Mouse (Mus musculus): ENCODE data around the gene H2afy2. TPM values are rescaled to one million over a fixed set of nuclear protein-coding genes. Genes with fewer than 3 reads are reported as not detected.

H2afy2 gene
- total RNA-seq, 2 experiments from 2014 or later = not detected

GRCm38 (mm10) chr10:61737537-61737936 lies 46.4 kb downstream of the H2afy2 start:
- ATAC-seq (replicated peaks; ENCODE audit: low FRiP score, low TSS enrichment, poor library complexity, severe bottlenecking) = no peak

GRCm38 (mm10) chr10:61736671-61737078 lies 47.3 kb downstream of the H2afy2 start:
- no peak for ATAC-seq (replicated peaks; ENCODE audit: low FRiP score, low TSS enrichment, poor library complexity, severe bottlenecking)

- peak; percentile 68 for ATAC-seq (replicated peaks; ENCODE audit: low FRiP score, low TSS enrichment, poor library complexity, severe bottlenecking)
Observed at GRCm38 (mm10) chr10:61734377-61734776, 49.6 kb downstream of the H2afy2 start.

GRCm38 (mm10) chr10:61730171-61730570 lies 53.8 kb downstream of the H2afy2 start:
- no peak for ATAC-seq (replicated peaks; ENCODE audit: low FRiP score, low TSS enrichment, poor library complexity, severe bottlenecking)

GRCm38 (mm10) chr10:61729181-61729580 lies 54.8 kb downstream of the H2afy2 start:
- ATAC-seq (replicated peaks; ENCODE audit: low FRiP score, low TSS enrichment, poor library complexity, severe bottlenecking) = no peak

GRCm38 (mm10) chr10:61723271-61723670 lies 60.7 kb downstream of the H2afy2 start:
- no peak for ATAC-seq (replicated peaks; ENCODE audit: low FRiP score, low TSS enrichment, poor library complexity, severe bottlenecking)

GRCm38 (mm10) chr10:61722215-61722614 lies 61.7 kb downstream of the H2afy2 start:
- ATAC-seq (replicated peaks; ENCODE audit: low FRiP score, low TSS enrichment, poor library complexity, severe bottlenecking) = no peak

GRCm38 (mm10) chr10:61720331-61720730 lies 63.6 kb downstream of the H2afy2 start:
- no peak for ATAC-seq (replicated peaks; ENCODE audit: low FRiP score, low TSS enrichment, poor library complexity, severe bottlenecking)

GRCm38 (mm10) chr10:61717406-61718296 lies 66.3 kb downstream of the H2afy2 start:
- ATAC-seq (replicated peaks; ENCODE audit: low FRiP score, low TSS enrichment, poor library complexity, severe bottlenecking) = no peak

- ATAC-seq (replicated peaks; ENCODE audit: low FRiP score, low TSS enrichment, poor library complexity, severe bottlenecking) = no peak
Observed at GRCm38 (mm10) chr10:61715996-61716864, 67.7 kb downstream of the H2afy2 start.

GRCm38 (mm10) chr10:61715462-61715837 lies 68.5 kb downstream of the H2afy2 start:
- peak; percentile 23; the same call in 1 of the 2 replicates for ATAC-seq (replicated peaks; ENCODE audit: low FRiP score, low TSS enrichment, poor library complexity, severe bottlenecking)

GRCm38 (mm10) chr10:61714771-61715461 lies 69.0 kb downstream of the H2afy2 start, which contains the start of gene Aifm2:
Gene Aifm2, plus strand, starts transcription at chr10:61715263.
- ATAC-seq (replicated peaks; ENCODE audit: low FRiP score, low TSS enrichment, poor library complexity, severe bottlenecking) = peak; percentile 72

GRCm38 (mm10) chr10:61714146-61714545 lies 69.8 kb downstream of the H2afy2 start:
- peak; percentile 72 for ATAC-seq (replicated peaks; ENCODE audit: low FRiP score, low TSS enrichment, poor library complexity, severe bottlenecking)

GRCm38 (mm10) chr10:61713601-61714000 lies 70.3 kb downstream of the H2afy2 start:
- no peak for ATAC-seq (replicated peaks; ENCODE audit: low FRiP score, low TSS enrichment, poor library complexity, severe bottlenecking)

- ATAC-seq (replicated peaks; ENCODE audit: low FRiP score, low TSS enrichment, poor library complexity, severe bottlenecking) = no peak
Observed at GRCm38 (mm10) chr10:61706412-61707375, 77.3 kb downstream of the H2afy2 start.

GRCm38 (mm10) chr10:61704663-61705062 lies 79.3 kb downstream of the H2afy2 start:
- ATAC-seq (replicated peaks; ENCODE audit: low FRiP score, low TSS enrichment, poor library complexity, severe bottlenecking) = no peak

GRCm38 (mm10) chr10:61697028-61697427 lies 86.9 kb downstream of the H2afy2 start:
- ATAC-seq (replicated peaks; ENCODE audit: low FRiP score, low TSS enrichment, poor library complexity, severe bottlenecking) = no peak

- ATAC-seq (replicated peaks; ENCODE audit: low FRiP score, low TSS enrichment, poor library complexity, severe bottlenecking) = no peak
Observed at GRCm38 (mm10) chr10:61696560-61696823, 87.5 kb downstream of the H2afy2 start.

Data from megakaryocyte-erythroid progenitor cell, adult 5-6 weeks (primary cell).